Mouse (Mus musculus) midbrain, embryonic 14.5 days (tissue): ENCODE measurements at regions not wholly inside any gene's neighbourhood (a gene's known extent, or its start where the extent isn't known, plus 50 kb on each side); places are given as distances from the start of the nearest gene placed in this dataset.
A peak's percentile ranks its signal among the peaks of the same experiment; 100 is the strongest.

Experiments
- ATAC-seq: fragments of 200-750 bp; cut with Nextera tagmentation; 2 replicates; pipeline ENCODE4 v1.8.0; 2017; ENCODE audit warnings: moderate number of reproducible peaks, moderate library complexity; ENCODE audit not compliant: low FRiP score, low TSS enrichment
- DNase-seq: peaks from one replicate; pipeline ENCODE4 v3.0.0-alpha.2; 2015
- H3K27ac ChIP-seq: fragments of 300-500 bp; sonication (generic); replicated peaks from 2 replicates; pipeline ENCODE4 v1.5.1; 2014; ENCODE audit warnings: mild to moderate bottlenecking, low read depth, low read length, moderate library complexity
- H3K27me3 ChIP-seq: fragments of 300-500 bp; sonication (generic); 2 replicates; pipeline ENCODE4 v1.6.1; 2014; ENCODE audit warnings: low read length, control low read depth, mixed read lengths; ENCODE audit not compliant: control insufficient read depth, insufficient read depth
- H3K36me3 ChIP-seq: fragments of 300-500 bp; sonication (generic); 2 replicates; pipeline ENCODE4 v1.6.1; 2014; ENCODE audit warnings: low read length, control low read depth; ENCODE audit not compliant: control insufficient read depth, insufficient read depth
- H3K4me1 ChIP-seq: fragments of 300-500 bp; sonication (generic); 2 replicates; pipeline ENCODE4 v1.6.1; 2014; ENCODE audit warnings: mild to moderate bottlenecking, antibody characterized with exemption, low read length, control low read depth; ENCODE audit not compliant: control insufficient read depth, insufficient read depth
- H3K4me2 ChIP-seq: fragments of 300-500 bp; sonication (generic); 2 replicates; pipeline ENCODE4 v1.6.1; 2014; ENCODE audit warnings: mild to moderate bottlenecking, low read length, moderate library complexity
- H3K4me3 ChIP-seq: fragments of 300-500 bp; sonication (generic); replicated peaks from 2 replicates; pipeline ENCODE4 v1.5.1; 2014; ENCODE audit warnings: low read depth, low read length
- H3K9ac ChIP-seq: fragments of 300-500 bp; sonication (generic); replicated peaks from 2 replicates; pipeline ENCODE4 v1.6.1; 2014; ENCODE audit warnings: mild to moderate bottlenecking, low read length, moderate library complexity
- H3K9me3 ChIP-seq: fragments of 300-500 bp; sonication (generic); 2 replicates; pipeline ENCODE4 v1.6.1; 2016; ENCODE audit warnings: low read length, control low read depth, mixed read lengths; ENCODE audit not compliant: control insufficient read depth
- WGBS: fragments of 180-500 bp; shearing (Covaris S2); extraction: QIAGEN DNeasy Blood & Tissue Kit; methylation state at CpG from one replicate; pipeline ENCODE4 v1.1.7; 2014; 5-methylcytosine and 5-hydroxymethylcytosine counted together

DNA sequence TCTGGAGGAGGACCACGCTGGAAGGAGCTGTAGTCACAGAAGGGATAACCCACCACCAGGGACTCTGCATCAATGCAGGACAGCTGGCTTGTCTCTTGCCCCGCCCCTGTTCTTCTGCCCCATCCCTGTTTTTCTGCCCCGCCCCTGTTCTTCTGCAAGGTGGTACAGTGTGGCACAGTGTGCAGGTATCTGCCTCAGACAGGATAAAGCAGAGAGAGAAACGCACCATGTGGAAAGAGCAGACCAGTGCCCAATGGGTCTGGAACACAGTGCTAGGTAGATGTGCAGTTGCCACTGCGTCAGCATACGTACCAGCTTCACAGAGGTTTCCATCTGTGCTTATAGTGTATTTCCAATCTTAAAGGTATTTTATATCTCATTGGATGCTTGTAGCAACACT, 66.2 kb upstream of the Mmp2 start:
- Histone ChIP-seq H3K27ac (no peak overlapping the region), H3K9me3 (peaks cover 2% of the 10 kb centered on the region; the same call in 1 of the 2 replicates), H3K4me3 (no peak overlapping the region), H3K4me1 (no peaks in the 10 kb centered on the region), H3K9ac (no peak overlapping the region), H3K27me3 (no peaks in the 10 kb centered on the region), H3K36me3 (no peaks in the 10 kb centered on the region), H3K4me2 (no peak overlapping the region)
- no peak for DNase-seq
- no peak for ATAC-seq
- WGBS, result 98% methylated on average over 6 of the region's 6 CpGs

DNA sequence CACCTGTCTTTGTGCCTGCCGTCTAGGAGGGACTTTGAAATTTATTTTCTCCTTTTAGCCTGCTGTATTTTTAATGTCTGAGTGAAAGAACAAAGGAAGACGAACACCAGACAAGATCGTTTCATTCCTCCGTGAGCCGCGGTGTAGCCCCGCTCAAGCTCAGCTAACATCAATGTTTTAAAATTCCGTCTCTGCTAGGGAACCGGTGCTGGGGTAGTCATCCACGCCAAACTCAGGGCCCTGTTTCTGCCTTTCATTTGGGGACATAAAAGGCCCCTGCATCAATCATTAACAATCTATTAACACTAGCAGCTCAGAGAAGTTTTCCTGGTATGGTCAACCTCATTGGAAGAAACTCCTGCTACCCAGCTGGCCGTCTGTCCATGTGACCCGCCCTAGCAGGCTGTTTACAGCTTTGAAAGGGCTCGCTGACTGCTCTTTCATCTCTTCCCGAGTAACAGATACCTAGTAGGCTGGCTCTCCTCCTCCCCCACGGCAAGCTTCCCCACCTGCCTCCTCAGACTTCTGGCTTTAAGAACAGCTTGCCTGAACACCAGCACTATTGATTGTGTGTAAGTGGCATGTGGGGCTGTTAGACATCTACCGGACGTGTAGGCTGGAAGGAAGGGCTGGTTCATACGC, 65.0 kb upstream of the Mmp2 start:
- no peak overlapping the region for H3K4me3 ChIP-seq
- no peaks in the 10 kb centered on the region for H3K27me3 ChIP-seq
- peak; percentile 46 for DNase-seq
- H3K9me3 ChIP-seq, result peaks cover 2% of the 10 kb centered on the region; the same call in 1 of the 2 replicates
- ATAC-seq, result no peak
- no peaks in the 10 kb centered on the region for H3K4me1 ChIP-seq
- no peak overlapping the region for H3K27ac ChIP-seq
- WGBS, result 20% methylated on average over 18 of the region's 18 CpGs
- H3K9ac ChIP-seq, result no peak overlapping the region
- H3K36me3 ChIP-seq, result no peaks in the 10 kb centered on the region
- peak overlapping the region; percentile 1; the same call in 1 of the 2 replicates for H3K4me2 ChIP-seq

DNA sequence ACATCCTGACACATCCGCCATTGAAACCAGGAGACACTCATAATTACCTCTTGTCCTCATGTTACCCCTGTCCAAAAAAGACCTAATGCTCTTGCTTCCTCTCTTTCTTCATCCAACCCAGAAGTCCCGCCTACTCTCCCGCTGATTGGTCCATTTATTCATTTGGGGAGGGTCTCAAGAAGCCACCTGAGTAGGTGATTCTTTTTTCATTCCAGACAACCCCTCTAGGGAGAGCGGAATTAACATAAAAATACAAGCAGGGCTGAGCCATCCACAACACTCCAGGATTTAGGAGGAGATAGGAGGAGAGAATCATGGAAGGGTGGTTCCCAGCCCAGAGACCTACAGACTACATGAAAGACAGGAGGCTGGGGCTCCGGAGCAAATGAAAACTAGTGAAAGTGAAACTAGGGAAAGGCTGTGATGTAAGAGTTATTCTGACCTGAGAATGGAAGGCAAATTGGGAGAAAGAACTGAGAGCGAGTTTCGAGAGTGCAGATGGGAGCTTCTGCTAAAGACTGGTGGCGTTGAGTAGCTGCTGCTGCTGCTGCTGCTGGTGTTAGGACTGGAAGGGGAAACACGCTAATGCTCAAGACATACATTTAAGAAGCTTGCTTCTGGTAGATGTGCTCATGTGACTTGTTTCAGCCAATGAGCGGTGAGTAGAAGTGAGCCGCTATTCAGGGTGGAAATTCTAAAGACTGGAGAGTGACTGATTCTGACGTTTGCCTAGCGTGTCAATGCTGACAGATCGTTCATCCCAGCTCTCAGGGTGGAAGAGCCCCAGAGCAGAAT, 55.0 kb upstream of the Mmp2 start:
- no peak for ATAC-seq
- no peak for DNase-seq
- WGBS, result 73% methylated on average over 14 of the region's 14 CpGs
- Histone ChIP-seq H3K4me3 (no peak overlapping the region), H3K36me3 (no peaks in the 10 kb centered on the region), H3K9me3 (no peaks in the 10 kb centered on the region), H3K4me2 (no peak overlapping the region), H3K9ac (no peak overlapping the region), H3K27ac (no peak overlapping the region), H3K27me3 (no peaks in the 10 kb centered on the region), H3K4me1 (no peaks in the 10 kb centered on the region)

DNA sequence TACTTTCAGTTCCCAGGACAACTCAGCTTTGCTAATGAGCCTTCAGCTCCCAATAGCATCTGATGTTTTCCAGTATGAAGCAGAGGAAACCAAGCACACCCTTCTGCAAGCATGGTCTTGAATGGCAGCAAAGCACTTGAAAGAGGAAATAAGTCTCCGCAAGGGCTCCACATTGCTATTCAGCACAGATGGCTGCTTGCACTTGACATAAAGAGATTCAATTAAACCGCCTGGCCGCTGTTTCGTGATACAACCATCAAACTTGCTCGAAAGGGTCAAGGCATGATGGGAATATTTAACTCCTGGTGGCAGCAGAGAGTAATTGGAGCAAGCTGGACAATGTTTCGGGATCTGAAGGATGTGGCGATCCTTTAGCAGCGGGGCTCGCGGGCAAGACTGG, 54.3 kb upstream of the Mmp2 start:
- no peak overlapping the region for H3K4me2 ChIP-seq
- H3K4me1 ChIP-seq, result no peaks in the 10 kb centered on the region
- H3K36me3 ChIP-seq, result no peaks in the 10 kb centered on the region
- no peaks in the 10 kb centered on the region for H3K27me3 ChIP-seq
- 78% methylated on average over 10 of the region's 10 CpGs for WGBS
- H3K4me3 ChIP-seq, result no peak overlapping the region
- ATAC-seq (no peak), DNase-seq (peak; percentile 30)
- no peaks in the 10 kb centered on the region for H3K9me3 ChIP-seq
- no peak overlapping the region for H3K9ac ChIP-seq
- H3K27ac ChIP-seq, result no peak overlapping the region

DNA sequence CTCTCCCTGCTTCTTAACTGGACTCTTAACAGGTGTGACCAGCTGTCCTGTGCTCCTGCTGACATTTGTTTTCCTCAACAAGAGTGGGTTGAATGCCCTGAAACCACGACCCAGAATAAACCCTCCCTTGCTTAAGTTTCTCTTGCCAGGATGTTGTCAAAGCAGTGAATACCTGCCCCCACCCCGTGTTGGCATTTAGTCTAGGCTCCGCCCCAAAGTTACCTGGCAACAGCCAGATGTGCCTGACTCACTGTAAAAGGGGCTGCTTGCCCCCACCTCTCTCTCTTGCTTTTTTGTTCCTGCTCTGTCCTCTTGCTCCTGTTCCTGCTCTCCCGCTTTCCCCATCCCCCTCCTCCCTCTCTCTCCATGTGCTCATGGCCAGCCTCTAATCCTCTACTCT, 51.9 kb upstream of the Mmp2 start:
- Histone ChIP-seq H3K4me1 (no peaks in the 10 kb centered on the region), H3K36me3 (no peaks in the 10 kb centered on the region), H3K27ac (no peak overlapping the region), H3K9me3 (no peaks in the 10 kb centered on the region), H3K4me2 (no peak overlapping the region), H3K4me3 (no peak overlapping the region), H3K27me3 (no peaks in the 10 kb centered on the region), H3K9ac (no peak overlapping the region)
- 60% methylated on average over 4 of the region's 4 CpGs for WGBS
- ATAC-seq, result no peak
- no peak for DNase-seq

DNA sequence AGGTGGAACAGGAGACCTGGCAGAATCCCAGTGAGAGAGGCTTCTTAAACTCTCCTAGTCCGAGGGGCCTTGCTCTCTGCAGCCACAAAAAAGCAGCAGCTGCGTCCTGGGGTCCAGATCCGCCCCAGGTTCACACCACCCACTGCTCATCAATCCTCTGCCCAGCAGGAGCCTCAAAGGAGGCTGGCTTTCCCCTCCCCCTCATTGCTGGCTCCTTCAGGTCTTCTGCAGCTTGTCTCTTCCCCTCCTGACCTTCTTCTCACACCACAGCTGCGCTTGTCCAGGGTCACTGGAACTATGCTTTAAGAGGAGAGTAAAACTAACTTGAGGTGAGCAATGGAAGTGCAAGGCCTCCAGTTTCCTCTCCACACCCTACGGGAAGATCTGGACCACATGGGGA, 50.0 kb upstream of the Mmp2 start:
- no peak for DNase-seq

More for the DNA sequence above, 50.0 kb upstream of the Mmp2 start:
- Histone ChIP-seq H3K27ac (no peak overlapping the region), H3K27me3 (no peaks in the 10 kb centered on the region), H3K9ac (no peak overlapping the region), H3K4me1 (no peaks in the 10 kb centered on the region), H3K36me3 (no peaks in the 10 kb centered on the region), H3K4me2 (no peak overlapping the region), H3K9me3 (no peaks in the 10 kb centered on the region), H3K4me3 (no peak overlapping the region)
- no peak for ATAC-seq
- WGBS, result 9% methylated on average over 5 of the region's 5 CpGs
